Comparison of ENCODE assay signal across 9 mouse cellular contexts in the genomic region with DNA sequence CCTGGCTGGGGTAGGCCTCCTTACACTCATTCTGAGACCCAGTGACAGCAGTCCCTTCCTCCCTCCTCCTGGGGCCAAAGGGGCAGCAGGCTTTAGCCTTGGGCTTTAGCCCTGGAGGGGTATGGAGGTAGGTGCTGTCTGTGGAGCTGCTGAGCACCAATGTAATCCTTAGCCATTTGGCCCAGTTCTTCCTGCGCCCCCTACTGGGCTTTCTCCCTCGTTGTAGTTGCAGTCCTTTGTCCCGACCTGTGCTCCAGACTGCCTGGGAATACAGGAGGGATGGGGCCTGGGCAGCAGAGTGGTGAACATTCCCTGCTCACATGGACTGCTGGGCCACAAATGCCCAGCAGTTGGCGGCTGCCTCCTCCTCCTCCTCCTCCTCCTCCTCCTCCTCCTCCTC. TPM values are rescaled to one million over a fixed set of nuclear protein-coding genes. Genes with fewer than 3 reads are reported as not detected.
DNase-seq lines count a peak whose midpoint lies in the region; ATAC-seq and TF ChIP-seq lines count a peak whose summit lies in the region.
"Had no signal": no experiment of that assay in that cellular context is flagged by ENCODE, and none has a peak within 500 bp of the region (broad histone marks: within the 10 kb centered on the region; RNA-seq: fewer than 3 reads in every experiment).

No protein-coding gene starts in this region.

- H3K27me3 ChIP-seq in forebrain, embryonic 12.5 days: peaks cover 31% of the 10 kb centered on the region
- H3K27me3 ChIP-seq in hindbrain, postnatal 0 days (ENCODE audit: insufficient read depth, low read length): no peaks in the 10 kb centered on the region
- H3K27me3 ChIP-seq in limb, embryonic 10.5 days (ENCODE audit: low read depth, poor library complexity, severe bottlenecking): peaks cover 20% of the 10 kb centered on the region
- no peaks in the 10 kb centered on the region for H3K27me3 ChIP-seq in midbrain, embryonic 15.5 days (replicated peaks)
- no peaks in the 10 kb centered on the region for H3K27me3 ChIP-seq in stomach, postnatal 0 days (ENCODE audit: control insufficient read depth, insufficient read depth, low read length)
- H3K27me3 ChIP-seq: lung, embryonic 15.5 days had no signal

- H3K36me3 ChIP-seq in forebrain, embryonic 12.5 days (replicated peaks): peaks cover 69% of the 10 kb centered on the region
- H3K36me3 ChIP-seq in hindbrain, postnatal 0 days (ENCODE audit: insufficient read depth, low read length): peaks cover 45% of the 10 kb centered on the region
- H3K36me3 ChIP-seq in limb, embryonic 10.5 days: peaks cover 90% of the 10 kb centered on the region
- H3K36me3 ChIP-seq in midbrain, embryonic 15.5 days (replicated peaks): peaks cover 17% of the 10 kb centered on the region; the same call in 1 of the 2 replicates
- peaks cover 53% of the 10 kb centered on the region for H3K36me3 ChIP-seq in stomach, postnatal 0 days (ENCODE audit: control insufficient read depth, insufficient read depth, low read length)

- no peak overlapping the region for H3K4me2 ChIP-seq in forebrain, embryonic 12.5 days
- H3K4me2 ChIP-seq in hindbrain, postnatal 0 days (ENCODE audit: low read depth, low read length): no peak overlapping the region
- no peak overlapping the region for H3K4me2 ChIP-seq in midbrain, embryonic 15.5 days
- no peak overlapping the region for H3K4me2 ChIP-seq in stomach, postnatal 0 days (replicated peaks; ENCODE audit: low read depth)
- H3K4me2 ChIP-seq: lung, embryonic 15.5 days had no signal

- no peaks in the 10 kb centered on the region for H3K9me3 ChIP-seq in forebrain, embryonic 12.5 days
- no peaks in the 10 kb centered on the region for H3K9me3 ChIP-seq in hindbrain, postnatal 0 days (ENCODE audit: low read length)
- no peaks in the 10 kb centered on the region for H3K9me3 ChIP-seq in limb, embryonic 10.5 days (replicated peaks)
- no peaks in the 10 kb centered on the region for H3K9me3 ChIP-seq in midbrain, embryonic 15.5 days
- H3K9me3 ChIP-seq in stomach, postnatal 0 days (ENCODE audit: control insufficient read depth, low read length): no peaks in the 10 kb centered on the region
- H3K9me3 ChIP-seq: lung, embryonic 15.5 days had no signal

- TF ChIP-seq EP300 in stomach, postnatal 0 days (optimal IDR thresholded peaks at IDR 0.05): no peak

- peak; percentile 66 for DNase-seq in layer of hippocampus, adult 11-12 months (ENCODE audit: low spot score)
- no peak for DNase-seq in layer of hippocampus, adult 9-10 months (ENCODE audit: low spot score)
- DNase-seq in c-Kit-negative CD71-positive TER-119-positive erythroid progenitor cells, embryonic 14.5 days (ENCODE audit: low read depth, low spot score): peak; percentile 27
- DNase-seq in hindbrain, postnatal 0 days (ENCODE audit: low spot score): peak; percentile 79
- DNase-seq in limb, embryonic 10.5 days (ENCODE audit: low spot score): peak; percentile 83
- DNase-seq in stomach, postnatal 0 days (ENCODE audit: low spot score): peak; percentile 85

- 0 out of 2 replicates have a peak overlapping the region, but pooled peaks have one; percentile 27 for H3K27ac ChIP-seq in forebrain, embryonic 12.5 days
- H3K27ac ChIP-seq in hindbrain, postnatal 0 days: no peak overlapping the region
- peak overlapping the region; percentile 67 for H3K27ac ChIP-seq in limb, embryonic 10.5 days
- H3K27ac ChIP-seq in midbrain, embryonic 15.5 days: no peak overlapping the region
- no peak overlapping the region for H3K27ac ChIP-seq in stomach, postnatal 0 days (replicated peaks)
- H3K27ac ChIP-seq: lung, embryonic 15.5 days had no signal

- WGBS in forebrain, embryonic 12.5 days: 6% methylated on average over 4 of the region's 4 CpGs
- WGBS in hindbrain, postnatal 0 days: 0% methylated on average over 4 of the region's 4 CpGs
- WGBS in limb, embryonic 10.5 days: 17% methylated on average over 4 of the region's 4 CpGs
- WGBS in midbrain, embryonic 15.5 days: 3% methylated on average over 4 of the region's 4 CpGs
- 19% methylated on average over 4 of the region's 4 CpGs for WGBS in stomach, postnatal 0 days

- peaks cover 67% of the 10 kb centered on the region for H3K4me1 ChIP-seq in forebrain, embryonic 12.5 days
- peaks cover 18% of the 10 kb centered on the region for H3K4me1 ChIP-seq in hindbrain, postnatal 0 days (ENCODE audit: insufficient read depth, low read length)
- H3K4me1 ChIP-seq in limb, embryonic 10.5 days: peaks cover 60% of the 10 kb centered on the region
- peaks cover 43% of the 10 kb centered on the region for H3K4me1 ChIP-seq in midbrain, embryonic 15.5 days
- H3K4me1 ChIP-seq in stomach, postnatal 0 days (replicated peaks; ENCODE audit: control insufficient read depth, insufficient read depth): no peaks in the 10 kb centered on the region

- 0 out of 2 replicates have a peak overlapping the region, but pooled peaks have one; percentile 8 for H3K9ac ChIP-seq in forebrain, embryonic 12.5 days
- no peak overlapping the region for H3K9ac ChIP-seq in hindbrain, postnatal 0 days (replicated peaks; ENCODE audit: low read length)
- H3K9ac ChIP-seq in midbrain, embryonic 15.5 days: no peak overlapping the region
- no peak overlapping the region for H3K9ac ChIP-seq in stomach, postnatal 0 days (ENCODE audit: low read length)
- H3K9ac ChIP-seq: lung, embryonic 15.5 days had no signal

- peak; percentile 53 for ATAC-seq in forebrain, embryonic 12.5 days (ENCODE audit: low FRiP score)
- peak; percentile 52 for ATAC-seq in hindbrain, postnatal 0 days
- peak; percentile 25 for ATAC-seq in midbrain, embryonic 15.5 days (replicated peaks)
- ATAC-seq in stomach, postnatal 0 days (ENCODE audit: low FRiP score, low TSS enrichment): peak; percentile 53; the same call in 1 of the 2 replicates

- TF ChIP-seq CTCF in hindbrain, postnatal 0 days (IDR thresholded peaks at IDR 0.05; ENCODE audit: low read depth): peak; percentile 78
- peak; percentile 80 for TF ChIP-seq CTCF in stomach, postnatal 0 days (IDR thresholded peaks at IDR 0.05; ENCODE audit: low read depth)

- no peak overlapping the region for H3K4me3 ChIP-seq in forebrain, embryonic 12.5 days (replicated peaks)
- no peak overlapping the region for H3K4me3 ChIP-seq in hindbrain, postnatal 0 days (ENCODE audit: low read length)
- H3K4me3 ChIP-seq in limb, embryonic 10.5 days: no peak overlapping the region
- H3K4me3 ChIP-seq in midbrain, embryonic 15.5 days: no peak overlapping the region
- no peak overlapping the region for H3K4me3 ChIP-seq in stomach, postnatal 0 days (ENCODE audit: low read depth, low read length)
- H3K4me3 ChIP-seq: lung, embryonic 15.5 days had no signal

RNA-seq across cellular contexts. Expression of a gene that starts 29.7 kb away (rescaled TPM):
- polyA plus RNA-seq in forebrain, embryonic 12.5 days (2016; fragmentation: Nextera tagmentation; extraction: Ambion mirVana): 41.1 and 61.2 TPM in 2 replicates
- 277 and 287 TPM in 2 replicates for total RNA-seq in hindbrain, postnatal 0 days (2014; rRNA removed)
- polyA plus RNA-seq in hindbrain, postnatal 0 days (2015; fragmentation: Nextera tagmentation; extraction: Ambion mirVana): 112 and 121 TPM in 2 replicates
- 39.8 and 42.7 TPM in 2 replicates for polyA plus RNA-seq in limb, embryonic 10.5 days (2016; fragmentation: Nextera tagmentation; extraction: Ambion mirVana)
- 122 and 124 TPM in 2 replicates for polyA plus RNA-seq in midbrain, embryonic 15.5 days (2015; fragmentation: Nextera tagmentation; extraction: Ambion mirVana)
- polyA plus RNA-seq in stomach, postnatal 0 days (2015; fragmentation: Nextera tagmentation; extraction: Ambion mirVana): 21.9 and 26.5 TPM in 2 replicates

RNA-seq across cellular contexts. Expression of a gene that starts 34.0 kb away (rescaled TPM):
- polyA plus RNA-seq in forebrain, embryonic 12.5 days (2016; fragmentation: Nextera tagmentation; extraction: Ambion mirVana): 28.6 and 30.7 TPM in 2 replicates
- 74.6 and 78.4 TPM in 2 replicates for total RNA-seq in hindbrain, postnatal 0 days (2014; rRNA removed)
- 50.0 and 51.2 TPM in 2 replicates for polyA plus RNA-seq in hindbrain, postnatal 0 days (2015; fragmentation: Nextera tagmentation; extraction: Ambion mirVana)
- polyA plus RNA-seq in limb, embryonic 10.5 days (2016; fragmentation: Nextera tagmentation; extraction: Ambion mirVana): 22.1 and 24.2 TPM in 2 replicates
- polyA plus RNA-seq in midbrain, embryonic 15.5 days (2015; fragmentation: Nextera tagmentation; extraction: Ambion mirVana): 62.9 and 63.7 TPM in 2 replicates
- 20.9 and 21.1 TPM in 2 replicates for polyA plus RNA-seq in stomach, postnatal 0 days (2015; fragmentation: Nextera tagmentation; extraction: Ambion mirVana)

RNA-seq across cellular contexts. Expression of a gene that starts 36.6 kb away (rescaled TPM):
- 97.1 and 102 TPM in 2 replicates for polyA plus RNA-seq in forebrain, embryonic 12.5 days (2016; fragmentation: Nextera tagmentation; extraction: Ambion mirVana)
- 200 and 203 TPM in 2 replicates for total RNA-seq in hindbrain, postnatal 0 days (2014; rRNA removed)
- polyA plus RNA-seq in hindbrain, postnatal 0 days (2015; fragmentation: Nextera tagmentation; extraction: Ambion mirVana): 99.2 and 101 TPM in 2 replicates
- 101 and 118 TPM in 2 replicates for polyA plus RNA-seq in limb, embryonic 10.5 days (2016; fragmentation: Nextera tagmentation; extraction: Ambion mirVana)
- 96.6 and 104 TPM in 2 replicates for polyA plus RNA-seq in midbrain, embryonic 15.5 days (2015; fragmentation: Nextera tagmentation; extraction: Ambion mirVana)
- 66.6 and 67.9 TPM in 2 replicates for polyA plus RNA-seq in stomach, postnatal 0 days (2015; fragmentation: Nextera tagmentation; extraction: Ambion mirVana)

RNA-seq across cellular contexts. Expression of a gene that starts 45.4 kb away (rescaled TPM):
- 1.1 and 1.2 TPM in 2 replicates for polyA plus RNA-seq in forebrain, embryonic 12.5 days (2016; fragmentation: Nextera tagmentation; extraction: Ambion mirVana)
- total RNA-seq in hindbrain, postnatal 0 days (2014; rRNA removed): 6.5 and 11.3 TPM in 2 replicates
- polyA plus RNA-seq in hindbrain, postnatal 0 days (2015; fragmentation: Nextera tagmentation; extraction: Ambion mirVana): 4.1 and 4.4 TPM in 2 replicates
- polyA plus RNA-seq in limb, embryonic 10.5 days (2016; fragmentation: Nextera tagmentation; extraction: Ambion mirVana): 0.04 TPM in 1 of 2 replicates, not detected in the other
- polyA plus RNA-seq in midbrain, embryonic 15.5 days (2015; fragmentation: Nextera tagmentation; extraction: Ambion mirVana): 0.29 and 0.44 TPM in 2 replicates
- 0.02 TPM in 1 of 2 replicates, not detected in the other for polyA plus RNA-seq in stomach, postnatal 0 days (2015; fragmentation: Nextera tagmentation; extraction: Ambion mirVana)
- polyA plus RNA-seq: lung, embryonic 15.5 days had no signal

RNA-seq across cellular contexts. Expression of a gene that starts 58.0 kb away (rescaled TPM):
- polyA plus RNA-seq in forebrain, embryonic 12.5 days (2016; fragmentation: Nextera tagmentation; extraction: Ambion mirVana): 28.9 and 29.8 TPM in 2 replicates
- 41.5 and 44.4 TPM in 2 replicates for total RNA-seq in hindbrain, postnatal 0 days (2014; rRNA removed)
- 17.1 and 17.8 TPM in 2 replicates for polyA plus RNA-seq in hindbrain, postnatal 0 days (2015; fragmentation: Nextera tagmentation; extraction: Ambion mirVana)
- polyA plus RNA-seq in limb, embryonic 10.5 days (2016; fragmentation: Nextera tagmentation; extraction: Ambion mirVana): 33.7 and 43.9 TPM in 2 replicates
- polyA plus RNA-seq in midbrain, embryonic 15.5 days (2015; fragmentation: Nextera tagmentation; extraction: Ambion mirVana): 23.1 and 26.1 TPM in 2 replicates
- polyA plus RNA-seq in stomach, postnatal 0 days (2015; fragmentation: Nextera tagmentation; extraction: Ambion mirVana): 34.3 and 37.8 TPM in 2 replicates

Comparison
In these comparisons a context has a peak if more than half of its experiments do, and no peak if none do; other contexts are left out.
1. H3K27ac ChIP-seq: peak in forebrain, embryonic 12.5 days (single experiment) and limb, embryonic 10.5 days (single experiment); none in hindbrain, postnatal 0 days (single experiment), midbrain, embryonic 15.5 days (single experiment) and stomach, postnatal 0 days (single experiment).
2. Peak in every context shown above with its lines, with median percentiles within 50 percentile points of each other: ATAC-seq.